Mouse (Mus musculus) MEL (cell line): ENCODE measurements around the gene Als2cl. TPM values are rescaled to one million over a fixed set of nuclear protein-coding genes. Genes with fewer than 3 reads are reported as not detected.

Experiments used
- DNase-seq: peaks from one replicate; pipeline ENCODE4 v3.0.0; 2011; ENCODE audit warnings: low read depth, low spot score
- H3K27ac ChIP-seq: 2 replicates; pipeline ENCODE4 v1.5.1; 2012; ENCODE audit warnings: low read depth, mild to moderate bottlenecking, control low read depth, low read length, moderate library complexity; ENCODE audit not compliant: control insufficient read depth
- H3K27me3 ChIP-seq, 2 experiments: fragments of 150-350 bp in 1 of 2; sonication (generic) in 1 of 2; 2 replicates each; pipeline ENCODE4 v1.6.1; 2012; ENCODE audit warnings: low read length in 2 of 2, mild to moderate bottlenecking in 2 of 2, improper control_type of control experiment in 1 of 2, moderate library complexity in 1 of 2; ENCODE audit not compliant: insufficient read depth in 2 of 2, control insufficient read depth in 1 of 2
- H3K36me3 ChIP-seq, 2 experiments: 2 replicates each; pipeline ENCODE4 v1.6.1; 2012 to 2014; ENCODE audit warnings: low read length in 2 of 2, improper control_type of control experiment in 1 of 2, inconsistent platforms in 1 of 2, mild to moderate bottlenecking in 1 of 2; ENCODE audit not compliant: insufficient read depth in 2 of 2, control insufficient read depth in 1 of 2
- H3K4me1 ChIP-seq, 2 experiments: fragments of 150-350 bp in 1 of 2; sonication (generic) in 1 of 2; 2 replicates each; pipeline ENCODE4 v1.6.1; 2012; ENCODE audit warnings: low read length in 2 of 2, improper control_type of control experiment in 1 of 2, mild to moderate bottlenecking in 1 of 2; ENCODE audit not compliant: insufficient read depth in 2 of 2, control insufficient read depth in 1 of 2
- H3K4me3 ChIP-seq, 2 experiments: fragments of 150-350 bp in 1 of 2; sonication (generic) in 1 of 2; 2 replicates each; pipeline ENCODE4 v1.5.1; 2012; ENCODE audit warnings: low read depth in 2 of 2, low read length in 2 of 2, mild to moderate bottlenecking in 2 of 2, moderate library complexity in 2 of 2, control low read depth in 1 of 2, improper control_type of control experiment in 1 of 2; ENCODE audit not compliant: control insufficient read depth in 1 of 2, insufficient read depth in 1 of 2
- H3K79me2 ChIP-seq: 2 replicates; pipeline ENCODE4 v1.6.1; 2012; ENCODE audit warnings: mild to moderate bottlenecking, low read length, moderate library complexity; ENCODE audit not compliant: control insufficient read depth, poor library complexity, insufficient read depth
- H3K9ac ChIP-seq: 2 replicates; pipeline ENCODE4 v1.6.1; 2012; ENCODE audit warnings: low read depth, mild to moderate bottlenecking, control low read depth, low read length, moderate library complexity; ENCODE audit not compliant: control insufficient read depth, poor library complexity, severe bottlenecking
- H3K9me3 ChIP-seq: fragments of 150-350 bp; sonication (generic); replicated peaks from 2 replicates; pipeline ENCODE4 v1.6.1; 2012; ENCODE audit warnings: mild to moderate bottlenecking, low read length, improper control_type of control experiment, moderate library complexity; ENCODE audit not compliant: insufficient read depth
- BHLHE40 ChIP-seq: IDR thresholded peaks from 2 replicates; pipeline ENCODE4 v1.6.1; 2012; ENCODE audit warnings: low read depth, mild to moderate bottlenecking, inconsistent platforms, low read length, improper control_type of control experiment, borderline replicate concordance
- CHD2 ChIP-seq: IDR thresholded peaks from 2 replicates; pipeline ENCODE4 v1.6.1; 2011; ENCODE audit warnings: low read length, improper control_type of control experiment
- E2F4 ChIP-seq: IDR thresholded peaks from 2 replicates; pipeline ENCODE4 v1.6.1; 2011; ENCODE audit warnings: low read depth, low read length, improper control_type of control experiment, borderline replicate concordance
- GABPA ChIP-seq: IDR thresholded peaks from 2 replicates; pipeline ENCODE4 v1.6.1; 2012; ENCODE audit warnings: low read depth, mild to moderate bottlenecking, inconsistent platforms, low read length, improper control_type of control experiment, moderate library complexity
- HCFC1 ChIP-seq: IDR thresholded peaks from 2 replicates; pipeline ENCODE4 v1.6.1; 2012; ENCODE audit warnings: low read depth, mild to moderate bottlenecking, inconsistent platforms, low read length, improper control_type of control experiment, moderate library complexity
- JUND ChIP-seq: IDR thresholded peaks from 2 replicates; pipeline ENCODE4 v1.6.1; 2011; ENCODE audit warnings: low read depth, mild to moderate bottlenecking, improper control_type of control experiment, low read length
- MEF2A ChIP-seq: IDR thresholded peaks from 2 replicates; pipeline ENCODE4 v1.6.1; 2014; ENCODE audit warnings: low read depth, mild to moderate bottlenecking, inconsistent platforms, low read length, improper control_type of control experiment; ENCODE audit not compliant: poor library complexity, insufficient replicate concordance, severe bottlenecking; ENCODE audit errors: extremely low read depth
- MYC ChIP-seq: IDR thresholded peaks from 2 replicates; pipeline ENCODE4 v1.6.1; 2011; ENCODE audit warnings: low read depth, mild to moderate bottlenecking, low read length, improper control_type of control experiment, moderate library complexity
- NRF1 ChIP-seq: IDR thresholded peaks from 2 replicates; pipeline ENCODE4 v1.6.1; 2014; ENCODE audit warnings: low read depth, mild to moderate bottlenecking, inconsistent platforms, low read length, improper control_type of control experiment, moderate library complexity; ENCODE audit not compliant: poor library complexity, insufficient read depth, severe bottlenecking
- POLR2A ChIP-seq, 2 experiments: IDR thresholded peaks; 2 replicates each; pipeline ENCODE4 v1.6.1; 2011 to 2012; ENCODE audit warnings: low read length in 2 of 2, mild to moderate bottlenecking in 2 of 2, control low read depth in 1 of 2, improper control_type of control experiment in 1 of 2, low read depth in 1 of 2, moderate library complexity in 1 of 2; ENCODE audit not compliant: control insufficient read depth in 1 of 2, insufficient read depth in 1 of 2, poor library complexity in 1 of 2
- POLR2AphosphoS2 ChIP-seq: IDR thresholded peaks from 2 replicates; pipeline ENCODE4 v1.6.1; 2011; ENCODE audit warnings: low read length, improper control_type of control experiment
- RAD21 ChIP-seq: IDR thresholded peaks from 2 replicates; pipeline ENCODE4 v1.6.1; 2011; ENCODE audit warnings: mild to moderate bottlenecking, low read depth, low read length, improper control_type of control experiment
- RCOR1 ChIP-seq: IDR thresholded peaks from 2 replicates; pipeline ENCODE4 v1.6.1; 2012; ENCODE audit warnings: low read depth, mild to moderate bottlenecking, inconsistent platforms, low read length, improper control_type of control experiment
- SMC3 ChIP-seq: IDR thresholded peaks from 2 replicates; pipeline ENCODE4 v1.6.1; 2011; ENCODE audit warnings: low read depth, low read length, improper control_type of control experiment
- TAL1 ChIP-seq: IDR thresholded peaks from 2 replicates; pipeline ENCODE4 v1.6.1; 2012; ENCODE audit warnings: mild to moderate bottlenecking, inconsistent platforms, low read length, moderate library complexity, mixed read lengths
- TBP ChIP-seq: IDR thresholded peaks from 2 replicates; pipeline ENCODE4 v1.8.0; 2011; ENCODE audit warnings: low read depth, low read length, improper control_type of control experiment
- USF2 ChIP-seq, 2 experiments: IDR thresholded peaks; 2 replicates each; pipeline ENCODE4 v1.6.1; 2011 to 2012; ENCODE audit warnings: improper control_type of control experiment in 2 of 2, low read length in 2 of 2, borderline replicate concordance in 1 of 2, inconsistent platforms in 1 of 2, low read depth in 1 of 2, mild to moderate bottlenecking in 1 of 2; ENCODE audit not compliant: insufficient read depth in 1 of 2
- ZC3H11A ChIP-seq: IDR thresholded peaks from 2 replicates; pipeline ENCODE4 v1.6.1; 2012; ENCODE audit warnings: low read depth, mild to moderate bottlenecking, inconsistent platforms, low read length, improper control_type of control experiment
- polyA plus RNA-seq, 2 experiments: library from polyadenylated mRNA; stranded (reverse) in 1 of 2; unstranded in 1 of 2; fragments of >175 nt in 1 of 2; fragments of >200 nt in 1 of 2; gene quantifications; 2 replicates each; pipeline versions ENCODE4 v1.2.1 to v1.2.4; 2012; ENCODE audit warnings: low replicate concordance in 2 of 2, low read depth in 1 of 2; ENCODE audit not compliant: insufficient read length in 2 of 2, insufficient read depth in 1 of 2, missing spikeins in 1 of 2
- total RNA-seq: library from RNA; depleted of rRNA; stranded (reverse); fragments of 300-350 nt; gene quantifications from 2 replicates; pipeline ENCODE4 v1.2.3, GENCODE M21; 2012

Als2cl gene
- total and polyA plus RNA-seq, 3 experiments, result 0.21 TPM; not detected in 2

DNA sequence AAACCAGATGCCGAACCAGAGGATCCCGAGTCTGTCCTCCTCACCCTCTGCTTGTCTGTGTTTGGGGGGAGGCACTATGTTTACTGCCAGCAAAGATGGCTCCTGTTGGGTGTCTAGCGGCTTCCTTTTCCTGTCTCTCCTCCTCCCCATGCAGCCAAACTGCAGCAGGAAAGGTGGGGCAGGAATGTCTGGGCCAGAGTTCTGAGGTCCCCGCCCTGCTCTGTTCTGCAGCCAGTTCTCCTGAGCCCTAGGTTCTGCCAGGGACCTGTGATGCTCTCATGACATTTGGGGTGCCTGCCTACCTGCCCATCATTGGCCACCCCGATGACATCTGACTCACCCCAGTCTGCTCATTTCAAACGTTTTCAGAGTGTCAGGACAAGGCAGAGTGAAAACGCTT lies 2.3 kb downstream of the Als2cl start:
- Histone ChIP-seq H3K36me3 (no peaks in the 10 kb centered on the region), H3K27ac (no peak overlapping the region), H3K9me3 (no peaks in the 10 kb centered on the region), H3K4me3 (no peak overlapping the region), H3K79me2 (no peaks in the 10 kb centered on the region), H3K27me3 (no peaks in the 10 kb centered on the region), H3K9ac (no peak overlapping the region), H3K4me1 (no peaks in the 10 kb centered on the region)
- no peak for DNase-seq
- TF ChIP-seq MYC, result no peak
- TF ChIP-seq RAD21, result no peak
- TF ChIP-seq TBP, result no peak
- no peak for TF ChIP-seq POLR2A (IDR thresholded peaks at IDR 0.05; ENCODE audit: control insufficient read depth in 1 of 2, insufficient read depth in 1 of 2, low read depth in 1 of 2, low read length in 2 of 2, poor library complexity in 1 of 2)
- TF ChIP-seq NRF1, result no peak
- no peak for TF ChIP-seq RCOR1
- TF ChIP-seq USF2 (IDR thresholded peaks at IDR 0.05; ENCODE audit: borderline replicate concordance in 1 of 2, insufficient read depth in 1 of 2, low read depth in 1 of 2, low read length in 2 of 2), result no peak
- TF ChIP-seq MEF2A, result no peak
- TF ChIP-seq SMC3, result no peak
- no peak for TF ChIP-seq ZC3H11A
- TF ChIP-seq POLR2AphosphoS2, result no peak
- TF ChIP-seq TAL1, result no peak
- TF ChIP-seq HCFC1, result no peak
- no peak for TF ChIP-seq E2F4

DNA sequence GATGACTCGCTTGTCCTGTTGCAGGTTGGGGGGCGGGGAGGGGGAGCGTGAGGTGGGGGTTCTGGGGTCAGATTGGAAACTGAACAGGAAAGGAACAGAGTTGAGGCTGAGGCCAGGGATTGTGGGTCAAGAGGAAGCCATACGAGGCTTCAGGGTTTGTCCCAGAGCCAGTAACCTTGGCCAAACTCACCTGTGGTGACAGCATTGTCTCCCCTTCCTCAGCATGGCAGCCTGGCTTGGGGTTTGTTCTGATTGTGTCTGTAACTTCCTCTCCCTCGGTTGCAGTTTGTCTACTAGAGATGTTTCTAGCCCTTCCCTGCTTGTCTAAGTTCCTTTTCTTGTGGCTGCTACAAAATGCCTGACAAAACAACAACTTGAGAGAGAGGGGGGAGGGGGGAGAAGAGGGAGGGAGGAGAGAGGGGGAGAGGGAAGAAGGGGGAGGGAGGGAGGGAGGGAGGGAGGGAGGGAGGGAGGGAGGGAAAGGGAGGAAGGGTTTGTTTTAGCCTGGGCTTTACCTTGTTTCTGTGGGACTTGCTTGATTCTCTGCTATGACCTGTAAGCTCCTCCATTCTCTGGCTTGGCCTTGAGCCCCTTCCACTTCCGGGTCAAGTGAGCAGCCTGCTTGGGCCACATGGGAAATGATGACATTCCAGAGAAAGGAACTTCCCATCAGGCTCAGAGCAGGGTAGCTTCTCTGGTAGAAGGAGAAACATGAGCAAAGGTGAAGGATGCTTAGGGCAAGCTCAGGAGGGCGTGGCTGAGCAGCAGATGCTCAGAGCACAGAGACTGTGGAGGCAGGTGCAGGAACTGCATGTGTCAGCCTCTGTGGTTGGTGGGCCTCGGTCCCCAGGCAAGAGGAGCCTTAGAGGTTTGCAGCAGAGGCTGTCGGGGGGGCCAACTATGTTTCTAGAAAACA lies 8.0 kb downstream of the Als2cl start:
- no peak for DNase-seq
- Histone ChIP-seq H3K4me1 (no peaks in the 10 kb centered on the region), H3K36me3 (no peaks in the 10 kb centered on the region), H3K27me3 (no peaks in the 10 kb centered on the region), H3K9ac (no peak overlapping the region), H3K79me2 (no peaks in the 10 kb centered on the region), H3K27ac (no peak overlapping the region), H3K4me3 (no peak overlapping the region), H3K9me3 (no peaks in the 10 kb centered on the region)
- no peak for TF ChIP-seq CHD2
- TF ChIP-seq GABPA, result no peak
- TF ChIP-seq E2F4, result no peak
- TF ChIP-seq JUND, result no peak
- no peak for TF ChIP-seq BHLHE40
- TF ChIP-seq SMC3, result no peak
